Mouse (Mus musculus) ES-E14 (cell line): ENCODE results near the gene Aacs.

Experiments used
- HCFC1 ChIP-seq: IDR thresholded peaks from 2 replicates; pipeline ENCODE4 v1.6.1; 2012; ENCODE audit warnings: low read length, inconsistent platforms, borderline replicate concordance; ENCODE audit not compliant: insufficient read depth
- MAFK ChIP-seq: IDR thresholded peaks from 2 replicates; pipeline ENCODE4 v1.6.1; 2014; ENCODE audit warnings: mild to moderate bottlenecking, low read depth, low read length, inconsistent platforms; ENCODE audit not compliant: insufficient read depth
- ZC3H11A ChIP-seq: IDR thresholded peaks from 2 replicates; pipeline ENCODE4 v1.6.1; 2012; ENCODE audit warnings: low read depth, mild to moderate bottlenecking, inconsistent platforms, low read length, borderline replicate concordance

- TF ChIP-seq ZC3H11A (no peak), MAFK (no peak), HCFC1 (no peak)
Observed at GRCm38 (mm10) chr5:125555732-125556131, 80.1 kb downstream of the Aacs start.
